11 mouse cellular contexts compared by ENCODE assay signal in genomic region chr11:110531087-110531486, GRCm38 (mm10).
"Had no signal": no experiment of that assay in that cellular context is flagged by ENCODE, and none has a peak within 500 bp of the region (broad histone marks: within the 10 kb centered on the region; RNA-seq: fewer than 3 reads in every experiment).

No protein-coding gene starts in this region.

- H3K4me1 ChIP-seq: liver, embryonic 13.5 days; megakaryocyte, embryonic 14.5 days; midbrain, embryonic 10.5 days; midbrain, embryonic 13.5 days had no signal

- H3K9ac ChIP-seq: liver, embryonic 13.5 days; midbrain, embryonic 13.5 days had no signal

- H3K36me3 ChIP-seq: liver, embryonic 13.5 days; midbrain, embryonic 10.5 days; midbrain, embryonic 13.5 days had no signal

- H3K27me3 ChIP-seq: liver, embryonic 13.5 days; megakaryocyte, embryonic 14.5 days; midbrain, embryonic 13.5 days had no signal

- H3K9me3 ChIP-seq: liver, embryonic 13.5 days; megakaryocyte, embryonic 14.5 days; midbrain, embryonic 10.5 days; midbrain, embryonic 13.5 days had no signal

- H3K4me2 ChIP-seq: liver, embryonic 13.5 days; midbrain, embryonic 13.5 days had no signal

- ATAC-seq: intestine, postnatal 0 days; midbrain, embryonic 13.5 days had no signal

- DNase-seq: kidney, adult 2 months; kidney, postnatal 25 days; layer of hippocampus, postnatal 36 days; liver, embryonic 13.5 days; thymus, postnatal 25 days had no signal

- H3K27ac ChIP-seq: kidney, postnatal 0 days; left cerebral cortex, adult 2 months; liver, embryonic 13.5 days; midbrain, embryonic 10.5 days; midbrain, embryonic 13.5 days had no signal

- H3K4me3 ChIP-seq: left cerebral cortex, adult 2 months; liver, embryonic 13.5 days; megakaryocyte, embryonic 14.5 days; midbrain, embryonic 10.5 days; midbrain, embryonic 13.5 days had no signal
